Mouse (Mus musculus) intestine, postnatal 0 days (tissue): ENCODE results near the gene Pcnp. TPM values are rescaled to one million over a fixed set of nuclear protein-coding genes. Genes with fewer than 3 reads are reported as not detected.

Source experiments
- microRNA-seq: library from miRNA; unstranded; fragments of <30 nt; microRNA quantifications from one replicate; pipeline ENCODE4, GENCODE M21; 2016
- polyA plus RNA-seq: library from polyadenylated mRNA; unstranded; fragments of >200 nt; fragmentation: Nextera tagmentation; extraction: Ambion mirVana; gene quantifications from 2 replicates; pipeline ENCODE4 v1.2.1, GENCODE M21; 2015

Gene Pcnp
- polyA plus RNA-seq, 1 experiment from 2014 or later, result 114 TPM

Small RNA genes within 50 kb of the gene (microRNA-seq; reads per million reads assigned to microRNA genes)
- not detected for gene Gm24047

Other genes with a start within 250 kb of the Pcnp start
- 7.8 and 8.8 TPM in 2 replicates for gene Nfkbiz, start 190.8 kb downstream of the Pcnp start, polyA plus RNA-seq
- 0.72 and 1.0 TPM in 2 replicates for gene Nxpe3, start 134.5 kb downstream of the Pcnp start, polyA plus RNA-seq
- gene Cep97, start 94.9 kb downstream of the Pcnp start, polyA plus RNA-seq, result 1.5 and 1.9 TPM in 2 replicates
- 521 and 527 TPM in 2 replicates for gene Rpl24, start 63.5 kb downstream of the Pcnp start, polyA plus RNA-seq
- 5.8 and 7.1 TPM in 2 replicates for gene Zbtb11, start 55.9 kb downstream of the Pcnp start, polyA plus RNA-seq
- 13.4 and 14.7 TPM in 2 replicates for gene Trmt10c, start 8.1 kb upstream of the Pcnp start, polyA plus RNA-seq
- 10.5 and 10.6 TPM in 2 replicates for gene Senp7, start 18.6 kb upstream of the Pcnp start, polyA plus RNA-seq
- gene Impg2, start 174.6 kb upstream of the Pcnp start, polyA plus RNA-seq, result 0.07 and 0.08 TPM in 2 replicates